Mouse (Mus musculus) intestine, embryonic 15.5 days (tissue): ENCODE data around the gene Sel1l3. TPM values are rescaled to one million over a fixed set of nuclear protein-coding genes. Genes with fewer than 3 reads are reported as not detected.
A peak's percentile ranks its signal among the peaks of the same experiment; 100 is the strongest.

Source experiments
- ATAC-seq: fragments of 200-750 bp; cut with Nextera tagmentation; 2 replicates; pipeline ENCODE4 v1.8.0; 2017; ENCODE audit warnings: moderate TSS enrichment, moderate library complexity
- H3K27ac ChIP-seq: fragments of 300-500 bp; sonication (generic); 2 replicates; pipeline ENCODE4 v1.5.1; 2015; ENCODE audit warnings: mild to moderate bottlenecking, inconsistent platforms
- H3K27me3 ChIP-seq: fragments of 300-500 bp; sonication (generic); replicated peaks from 2 replicates; pipeline ENCODE4 v1.6.1; 2015; ENCODE audit warnings: inconsistent platforms
- H3K36me3 ChIP-seq: fragments of 300-500 bp; sonication (generic); 2 replicates; pipeline ENCODE4 v1.6.1; 2015; ENCODE audit warnings: inconsistent platforms
- H3K4me1 ChIP-seq: fragments of 300-500 bp; sonication (generic); replicated peaks from 2 replicates; pipeline ENCODE4 v1.6.1; 2015; ENCODE audit warnings: inconsistent platforms
- H3K4me2 ChIP-seq: fragments of 300-500 bp; sonication (generic); replicated peaks from 2 replicates; pipeline ENCODE4 v1.6.1; 2015; ENCODE audit warnings: mild to moderate bottlenecking, inconsistent platforms
- H3K4me3 ChIP-seq: fragments of 300-500 bp; sonication (generic); replicated peaks from 2 replicates; pipeline ENCODE4 v1.5.1; 2015; ENCODE audit warnings: inconsistent platforms
- H3K9ac ChIP-seq: fragments of 300-500 bp; sonication (generic); 2 replicates; pipeline ENCODE4 v1.6.1; 2015; ENCODE audit warnings: inconsistent platforms
- H3K9me3 ChIP-seq: fragments of 300-500 bp; sonication (generic); 2 replicates; pipeline ENCODE4 v1.6.1; 2016; ENCODE audit warnings: inconsistent platforms
- WGBS: fragments of 180-500 bp; shearing (Covaris S2); methylation state at CpG from one replicate; pipeline ENCODE4 v1.1.7; 2015; 5-methylcytosine and 5-hydroxymethylcytosine counted together
- polyA plus RNA-seq: library from polyadenylated mRNA; unstranded; fragments of >200 nt; fragmentation: Nextera tagmentation; extraction: Ambion mirVana; gene quantifications from 2 replicates; pipeline ENCODE4 v1.2.1, GENCODE M21; 2015

The Sel1l3 gene
- polyA plus RNA-seq, 1 experiment from 2014 or later: 12.2 TPM

GRCm38 (mm10) chr5:53124701-53125100 lies 89.0 kb downstream of the Sel1l3 start:
- Histone ChIP-seq H3K9me3 (no peaks in the 10 kb centered on the region), H3K27me3 (no peaks in the 10 kb centered on the region), H3K4me2 (no peak overlapping the region), H3K27ac (no peak overlapping the region), H3K36me3 (no peaks in the 10 kb centered on the region), H3K4me1 (no peaks in the 10 kb centered on the region), H3K9ac (no peak overlapping the region), H3K4me3 (no peak overlapping the region)
- 50% methylated on average over 4 of the region's 4 CpGs for WGBS
- no peak for ATAC-seq

- no peaks in the 10 kb centered on the region for H3K27me3 ChIP-seq
- no peak overlapping the region for H3K9ac ChIP-seq
- no peak overlapping the region for H3K4me3 ChIP-seq
- no peaks in the 10 kb centered on the region for H3K9me3 ChIP-seq
- peak; percentile 66 for ATAC-seq
- WGBS: 47% methylated on average over 10 of the region's 10 CpGs
- H3K4me2 ChIP-seq: no peak overlapping the region
- no peak overlapping the region for H3K27ac ChIP-seq
- H3K36me3 ChIP-seq: no peaks in the 10 kb centered on the region
- no peaks in the 10 kb centered on the region for H3K4me1 ChIP-seq
Measured at GRCm38 (mm10) chr5:53123525-53124286, 90.0 kb downstream of the Sel1l3 start.

- H3K4me2 ChIP-seq: no peak overlapping the region
- H3K4me1 ChIP-seq: no peaks in the 10 kb centered on the region
- no peaks in the 10 kb centered on the region for H3K9me3 ChIP-seq
- no peaks in the 10 kb centered on the region for H3K27me3 ChIP-seq
- no peak overlapping the region for H3K9ac ChIP-seq
- H3K4me3 ChIP-seq: no peak overlapping the region
- no peaks in the 10 kb centered on the region for H3K36me3 ChIP-seq
- no peak overlapping the region for H3K27ac ChIP-seq
- ATAC-seq: no peak
- 65% methylated on average over 3 of the region's 3 CpGs for WGBS
Measured at GRCm38 (mm10) chr5:53119689-53120088, 94.0 kb downstream of the Sel1l3 start.

- H3K9ac ChIP-seq: no peak overlapping the region
- no peak overlapping the region for H3K4me2 ChIP-seq
- H3K27ac ChIP-seq: no peak overlapping the region
- no peak for ATAC-seq
- H3K27me3 ChIP-seq: no peaks in the 10 kb centered on the region
- no peaks in the 10 kb centered on the region for H3K9me3 ChIP-seq
- no peak overlapping the region for H3K4me3 ChIP-seq
- peaks cover under 1% of the 10 kb centered on the region; the same call in 1 of the 2 replicates for H3K36me3 ChIP-seq
- 90% methylated on average over 8 of the region's 8 CpGs for WGBS
- no peaks in the 10 kb centered on the region for H3K4me1 ChIP-seq
Measured at GRCm38 (mm10) chr5:53118212-53118611, 95.5 kb downstream of the Sel1l3 start.

- no peaks in the 10 kb centered on the region for H3K9me3 ChIP-seq
- H3K9ac ChIP-seq: no peak overlapping the region
- peaks cover 4% of the 10 kb centered on the region for H3K36me3 ChIP-seq
- H3K27me3 ChIP-seq: no peaks in the 10 kb centered on the region
- H3K4me2 ChIP-seq: no peak overlapping the region
- WGBS: 73% methylated on average over 12 of the region's 12 CpGs
- ATAC-seq: no peak
- 0 out of 2 replicates have a peak, but pooled peaks cover 5% of the 10 kb centered on the region for H3K4me1 ChIP-seq
- H3K4me3 ChIP-seq: no peak overlapping the region
- H3K27ac ChIP-seq: no peak overlapping the region
Measured at GRCm38 (mm10) chr5:53114616-53115267, 99.0 kb downstream of the Sel1l3 start.

GRCm38 (mm10) chr5:53112942-53113341 lies 100.8 kb downstream of the Sel1l3 start:
- H3K27me3 ChIP-seq: no peaks in the 10 kb centered on the region
- peaks cover 7% of the 10 kb centered on the region; the same call in 1 of the 2 replicates for H3K4me1 ChIP-seq
- ATAC-seq: no peak
- H3K9me3 ChIP-seq: no peaks in the 10 kb centered on the region
- H3K36me3 ChIP-seq: peaks cover 4% of the 10 kb centered on the region
- H3K9ac ChIP-seq: no peak overlapping the region
- H3K4me2 ChIP-seq: no peak overlapping the region
- 83% methylated on average over 5 of the region's 5 CpGs for WGBS
- no peak overlapping the region for H3K4me3 ChIP-seq
- H3K27ac ChIP-seq: no peak overlapping the region

- Histone ChIP-seq H3K4me1 (peaks cover 17% of the 10 kb centered on the region; the same call in 1 of the 2 replicates), H3K27me3 (no peaks in the 10 kb centered on the region), H3K4me3 (no peak overlapping the region), H3K9ac (no peak overlapping the region), H3K36me3 (peaks cover 4% of the 10 kb centered on the region), H3K9me3 (no peaks in the 10 kb centered on the region), H3K4me2 (no peak overlapping the region), H3K27ac (peak overlapping the region; percentile 38)
- WGBS: 62% methylated on average over 5 of the region's 5 CpGs
- no peak for ATAC-seq
Measured at GRCm38 (mm10) chr5:53111036-53111435, 102.7 kb downstream of the Sel1l3 start.

- Histone ChIP-seq H3K36me3 (peaks cover 4% of the 10 kb centered on the region), H3K9me3 (no peaks in the 10 kb centered on the region), H3K4me3 (no peak overlapping the region), H3K9ac (no peak overlapping the region), H3K4me1 (peaks cover 17% of the 10 kb centered on the region; the same call in 1 of the 2 replicates), H3K27me3 (no peaks in the 10 kb centered on the region), H3K4me2 (no peak overlapping the region), H3K27ac (peak overlapping the region; percentile 38; the same call in 1 of the 2 replicates)
- peak; percentile 90 for ATAC-seq
- 47% methylated on average over 4 of the region's 4 CpGs for WGBS
Measured at GRCm38 (mm10) chr5:53110225-53110624, 103.5 kb downstream of the Sel1l3 start.

GRCm38 (mm10) chr5:53108668-53109067 lies 105.1 kb downstream of the Sel1l3 start:
- 96% methylated on average over 1 of the region's 1 CpGs for WGBS
- H3K27me3 ChIP-seq: no peaks in the 10 kb centered on the region
- peaks cover 20% of the 10 kb centered on the region; the same call in 1 of the 2 replicates for H3K4me1 ChIP-seq
- no peak overlapping the region for H3K4me2 ChIP-seq
- H3K27ac ChIP-seq: no peak overlapping the region
- H3K36me3 ChIP-seq: peaks cover 4% of the 10 kb centered on the region
- H3K9ac ChIP-seq: no peak overlapping the region
- no peak overlapping the region for H3K4me3 ChIP-seq
- ATAC-seq: no peak
- H3K9me3 ChIP-seq: no peaks in the 10 kb centered on the region

GRCm38 (mm10) chr5:53108026-53108425 lies 105.7 kb downstream of the Sel1l3 start:
- Histone ChIP-seq H3K36me3 (peaks cover 1% of the 10 kb centered on the region), H3K4me2 (no peak overlapping the region), H3K4me1 (peaks cover 20% of the 10 kb centered on the region; the same call in 1 of the 2 replicates), H3K27ac (0 out of 2 replicates have a peak overlapping the region, but pooled peaks have one; percentile 7), H3K9ac (no peak overlapping the region), H3K27me3 (no peaks in the 10 kb centered on the region), H3K4me3 (no peak overlapping the region), H3K9me3 (no peaks in the 10 kb centered on the region)
- no peak for ATAC-seq
- WGBS: 72% methylated on average over 9 of the region's 9 CpGs

GRCm38 (mm10) chr5:53106731-53107130 lies 107.0 kb downstream of the Sel1l3 start:
- H3K4me3 ChIP-seq: no peak overlapping the region
- 40% methylated on average over 4 of the region's 4 CpGs for WGBS
- no peaks in the 10 kb centered on the region for H3K27me3 ChIP-seq
- peaks cover 20% of the 10 kb centered on the region; the same call in 1 of the 2 replicates for H3K4me1 ChIP-seq
- no peak overlapping the region for H3K9ac ChIP-seq
- H3K36me3 ChIP-seq: no peaks in the 10 kb centered on the region
- H3K9me3 ChIP-seq: no peaks in the 10 kb centered on the region
- ATAC-seq: no peak
- no peak overlapping the region for H3K27ac ChIP-seq
- no peak overlapping the region for H3K4me2 ChIP-seq

GRCm38 (mm10) chr5:53106125-53106524 lies 107.6 kb downstream of the Sel1l3 start:
- Histone ChIP-seq H3K9ac (no peak overlapping the region), H3K36me3 (no peaks in the 10 kb centered on the region), H3K4me2 (no peak overlapping the region), H3K27ac (no peak overlapping the region), H3K4me3 (no peak overlapping the region), H3K4me1 (peaks cover 20% of the 10 kb centered on the region; the same call in 1 of the 2 replicates), H3K27me3 (no peaks in the 10 kb centered on the region), H3K9me3 (no peaks in the 10 kb centered on the region)
- WGBS: 71% methylated on average over 4 of the region's 4 CpGs
- no peak for ATAC-seq
